Mouse (Mus musculus) forebrain, embryonic 15.5 days (tissue): ENCODE measurements around the gene Washc3. TPM values are rescaled to one million over a fixed set of nuclear protein-coding genes. Genes with fewer than 3 reads are reported as not detected.

Experiments used
- ATAC-seq: fragments of 200-750 bp; cut with Nextera tagmentation; replicated peaks from 2 replicates; pipeline ENCODE4 v1.8.0; 2017; ENCODE audit warnings: mild to moderate bottlenecking, moderate TSS enrichment, moderate library complexity
- H3K27ac ChIP-seq: fragments of 300-500 bp; sonication (generic); replicated peaks from 2 replicates; pipeline ENCODE4 v1.5.1; 2015; ENCODE audit warnings: mild to moderate bottlenecking, inconsistent platforms
- H3K27me3 ChIP-seq: fragments of 300-500 bp; sonication (generic); 2 replicates; pipeline ENCODE4 v1.6.1; 2015; ENCODE audit warnings: inconsistent platforms
- H3K36me3 ChIP-seq: fragments of 300-500 bp; sonication (generic); 2 replicates; pipeline ENCODE4 v1.6.1; 2015; ENCODE audit warnings: mild to moderate bottlenecking, inconsistent platforms
- H3K4me1 ChIP-seq: fragments of 300-500 bp; sonication (generic); 2 replicates; pipeline ENCODE4 v1.6.1; 2015; ENCODE audit warnings: inconsistent platforms
- H3K4me2 ChIP-seq: fragments of 300-500 bp; sonication (generic); replicated peaks from 2 replicates; pipeline ENCODE4 v1.6.1; 2015; ENCODE audit warnings: mild to moderate bottlenecking, inconsistent platforms
- H3K4me3 ChIP-seq: fragments of 300-500 bp; sonication (generic); 2 replicates; pipeline ENCODE4 v1.5.1; 2015; ENCODE audit warnings: mild to moderate bottlenecking, inconsistent platforms
- H3K9ac ChIP-seq: fragments of 300-500 bp; sonication (generic); replicated peaks from 2 replicates; pipeline ENCODE4 v1.6.1; 2015; ENCODE audit warnings: mild to moderate bottlenecking, inconsistent platforms
- H3K9me3 ChIP-seq: fragments of 300-500 bp; sonication (generic); 2 replicates; pipeline ENCODE4 v1.6.1; 2016; ENCODE audit warnings: inconsistent platforms
- WGBS: fragments of 180-500 bp; shearing (Covaris S2); methylation state at CpG from one replicate; pipeline ENCODE4 v1.1.7; 2015; ENCODE audit warnings: mixed read lengths; 5-methylcytosine and 5-hydroxymethylcytosine counted together
- polyA plus RNA-seq: library from polyadenylated mRNA; unstranded; fragments of >200 nt; fragmentation: Nextera tagmentation; extraction: Ambion mirVana; gene quantifications from 2 replicates; pipeline ENCODE4 v1.2.1, GENCODE M21; 2015

Washc3 gene
- polyA plus RNA-seq, 1 experiment from 2014 or later: 40.1 TPM

- no peak overlapping the region for H3K9ac ChIP-seq
- H3K4me2 ChIP-seq: no peak overlapping the region
- no peaks in the 10 kb centered on the region for H3K9me3 ChIP-seq
- H3K4me3 ChIP-seq: no peak overlapping the region
- no peaks in the 10 kb centered on the region for H3K27me3 ChIP-seq
- H3K27ac ChIP-seq: no peak overlapping the region
- no peak for ATAC-seq
- no peaks in the 10 kb centered on the region for H3K36me3 ChIP-seq
- 29% methylated on average over 3 of the region's 3 CpGs for WGBS
- H3K4me1 ChIP-seq: 0 out of 2 replicates have a peak, but pooled peaks cover 2% of the 10 kb centered on the region
These were observed 60.3 kb downstream of the Washc3 start for GRCm38 (mm10) chr10:88261186-88261585.

- no peak overlapping the region for H3K4me3 ChIP-seq
- no peaks in the 10 kb centered on the region for H3K9me3 ChIP-seq
- no peak overlapping the region for H3K4me2 ChIP-seq
- no peaks in the 10 kb centered on the region for H3K36me3 ChIP-seq
- no peak for ATAC-seq
- no peak overlapping the region for H3K27ac ChIP-seq
- WGBS: 85% methylated on average over 4 of the region's 4 CpGs
- no peak overlapping the region for H3K9ac ChIP-seq
- no peaks in the 10 kb centered on the region for H3K27me3 ChIP-seq
- H3K4me1 ChIP-seq: 0 out of 2 replicates have a peak, but pooled peaks cover 2% of the 10 kb centered on the region
These were observed 62.5 kb downstream of the Washc3 start for GRCm38 (mm10) chr10:88263383-88263782.

GRCm38 (mm10) chr10:88274045-88274444 is 73.2 kb downstream of the Washc3 start:
- no peak overlapping the region for H3K4me2 ChIP-seq
- H3K4me1 ChIP-seq: no peaks in the 10 kb centered on the region
- no peak overlapping the region for H3K27ac ChIP-seq
- WGBS: 86% methylated on average over 5 of the region's 5 CpGs
- H3K36me3 ChIP-seq: no peaks in the 10 kb centered on the region
- no peak overlapping the region for H3K9ac ChIP-seq
- no peak for ATAC-seq
- no peak overlapping the region for H3K4me3 ChIP-seq
- H3K27me3 ChIP-seq: no peaks in the 10 kb centered on the region
- H3K9me3 ChIP-seq: no peaks in the 10 kb centered on the region

- 76% methylated on average over 3 of the region's 3 CpGs for WGBS
- no peak for ATAC-seq
- Histone ChIP-seq H3K9me3 (no peaks in the 10 kb centered on the region), H3K4me3 (no peak overlapping the region), H3K36me3 (no peaks in the 10 kb centered on the region), H3K27me3 (no peaks in the 10 kb centered on the region), H3K27ac (no peak overlapping the region), H3K9ac (no peak overlapping the region), H3K4me2 (no peak overlapping the region), H3K4me1 (no peaks in the 10 kb centered on the region)
These were observed 80.8 kb downstream of the Washc3 start for GRCm38 (mm10) chr10:88281699-88282098.

- H3K4me2 ChIP-seq: no peak overlapping the region
- 91% methylated on average over 4 of the region's 4 CpGs for WGBS
- ATAC-seq: no peak
These were observed 83.6 kb downstream of the Washc3 start for GRCm38 (mm10) chr10:88284343-88284990.

DNA sequence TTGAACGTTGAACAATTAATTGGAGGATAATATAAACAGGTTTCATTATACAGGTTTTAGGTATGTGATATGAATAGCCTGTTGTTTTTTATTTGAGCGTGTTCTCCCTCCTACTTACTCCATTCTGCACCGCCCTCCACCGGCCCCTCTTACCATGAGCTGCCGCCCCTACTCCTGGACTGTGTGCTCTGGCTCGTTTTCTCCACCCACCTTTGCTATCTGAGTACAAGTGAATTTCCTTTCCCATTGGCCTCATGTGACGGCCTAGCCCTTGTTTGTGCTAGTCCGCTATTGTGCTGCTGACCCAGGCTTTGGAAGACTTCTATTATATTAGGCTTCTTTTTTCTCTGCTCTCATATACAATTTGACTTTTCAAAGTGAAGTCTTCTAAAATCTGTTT is 86.4 kb downstream of the Washc3 start:
- Histone ChIP-seq H3K4me1 (no peaks in the 10 kb centered on the region), H3K36me3 (no peaks in the 10 kb centered on the region), H3K27ac (no peak overlapping the region), H3K4me2 (no peak overlapping the region), H3K9ac (no peak overlapping the region), H3K4me3 (no peak overlapping the region), H3K9me3 (no peaks in the 10 kb centered on the region), H3K27me3 (no peaks in the 10 kb centered on the region)
- ATAC-seq: no peak
- WGBS: 66% methylated on average over 8 of the region's 8 CpGs

More at GRCm38 (mm10) chr10:88284343-88284990, 83.6 kb downstream of the Washc3 start:
- no peaks in the 10 kb centered on the region for H3K27me3 ChIP-seq
- no peaks in the 10 kb centered on the region for H3K9me3 ChIP-seq
- no peaks in the 10 kb centered on the region for H3K4me1 ChIP-seq
- H3K27ac ChIP-seq: no peak overlapping the region
- no peaks in the 10 kb centered on the region for H3K36me3 ChIP-seq
- H3K9ac ChIP-seq: no peak overlapping the region
- no peak overlapping the region for H3K4me3 ChIP-seq

DNA sequence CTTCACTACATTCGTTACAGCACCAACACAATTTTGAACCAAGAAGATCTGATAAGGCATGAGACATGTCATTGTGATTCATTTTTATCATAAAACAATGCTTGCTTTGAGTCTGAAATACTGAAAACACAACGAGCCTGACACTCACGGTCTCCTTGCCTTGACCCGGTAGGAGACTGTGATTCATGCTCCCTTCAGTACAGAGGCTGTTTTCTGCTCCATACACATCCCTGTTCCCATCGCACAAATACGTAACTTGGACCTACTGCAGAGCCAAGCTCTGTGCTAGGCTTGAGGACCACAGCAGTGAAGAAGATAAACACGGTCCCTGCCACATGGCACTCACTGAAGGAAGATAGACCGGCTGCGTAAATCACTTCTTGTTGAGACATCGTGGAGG is 87.2 kb downstream of the Washc3 start:
- 92% methylated on average over 10 of the region's 10 CpGs for whole genome bisulfite sequencing
- H3K9me3 ChIP-seq: no peaks in the 10 kb centered on the region
- ATAC-seq: no peak
- no peak overlapping the region for H3K4me3 ChIP-seq
- no peak overlapping the region for H3K9ac ChIP-seq
- H3K27ac ChIP-seq: no peak overlapping the region
- no peak overlapping the region for H3K4me2 ChIP-seq
- H3K4me1 ChIP-seq: no peaks in the 10 kb centered on the region
- no peaks in the 10 kb centered on the region for H3K27me3 ChIP-seq
- H3K36me3 ChIP-seq: no peaks in the 10 kb centered on the region

- Histone ChIP-seq H3K4me2 (no peak overlapping the region), H3K27ac (no peak overlapping the region), H3K36me3 (no peaks in the 10 kb centered on the region), H3K4me3 (no peak overlapping the region), H3K9ac (no peak overlapping the region), H3K4me1 (no peaks in the 10 kb centered on the region), H3K9me3 (no peaks in the 10 kb centered on the region), H3K27me3 (no peaks in the 10 kb centered on the region)
- ATAC-seq: no peak
- WGBS: 89% methylated on average over 6 of the region's 6 CpGs
These were observed 94.2 kb downstream of the Washc3 start for GRCm38 (mm10) chr10:88295091-88295490.

Other genes with a start within 250 kb of the Washc3 start
- 5.9 and 8.0 TPM in 2 replicates for gene Pmch, start 110.0 kb upstream of the Washc3 start, polyA plus RNA-seq
- gene Parpbp, start 54.2 kb upstream of the Washc3 start, polyA plus RNA-seq: 5.5 and 5.6 TPM in 2 replicates
- gene Nup37, start 54.1 kb upstream of the Washc3 start, polyA plus RNA-seq: 39.8 and 42.7 TPM in 2 replicates
- 0.47 and 0.70 TPM in 2 replicates for gene Dram1, start 178.0 kb downstream of the Washc3 start, polyA plus RNA-seq
- gene Gnptab, start 178.0 kb downstream of the Washc3 start, polyA plus RNA-seq: 15.0 and 15.8 TPM in 2 replicates